Mouse (Mus musculus) erythroblast, embryonic 14.5 days (primary cell): ENCODE measurements around the gene Ttl. TPM values are rescaled to one million over a fixed set of nuclear protein-coding genes. Genes with fewer than 3 reads are reported as not detected.
A peak's percentile ranks its signal among the peaks of the same experiment; 100 is the strongest.

Experiments
- H3K27me3 ChIP-seq: 2 replicates; pipeline ENCODE4 v1.6.1; 2012; ENCODE audit warnings: inconsistent platforms; ENCODE audit not compliant: control insufficient read depth
- H3K36me3 ChIP-seq: 2 replicates; pipeline ENCODE4 v1.6.1; 2012; ENCODE audit warnings: mild to moderate bottlenecking, inconsistent platforms; ENCODE audit not compliant: control insufficient read depth
- H3K4me1 ChIP-seq: 2 replicates; pipeline ENCODE4 v1.6.1; 2012; ENCODE audit warnings: inconsistent platforms; ENCODE audit not compliant: control insufficient read depth
- H3K4me3 ChIP-seq: replicated peaks from 2 replicates; pipeline ENCODE3; 2012; ENCODE audit warnings: moderate library complexity, mild to moderate bottlenecking, inconsistent platforms
- H3K9me3 ChIP-seq: 2 replicates; pipeline ENCODE4 v1.6.1; 2012; ENCODE audit warnings: low read length, inconsistent platforms, mixed read lengths; ENCODE audit not compliant: control insufficient read depth
- GATA1 ChIP-seq: IDR thresholded peaks from 2 replicates; pipeline ENCODE4 v1.6.1; 2012; ENCODE audit warnings: low read length, inconsistent platforms, mixed read lengths
- TAL1 ChIP-seq: IDR thresholded peaks from 3 replicates; pipeline ENCODE4 v1.6.1; 2012; ENCODE audit warnings: low read length, inconsistent platforms, mixed read lengths
- polyA plus RNA-seq: library from polyadenylated mRNA; stranded (reverse); fragments of >175 nt; gene quantifications from 2 replicates; pipeline ENCODE4 v1.2.3, GENCODE M21; 2012

Ttl gene
- polyA plus RNA-seq, 1 experiment: 0.06 TPM

DNA sequence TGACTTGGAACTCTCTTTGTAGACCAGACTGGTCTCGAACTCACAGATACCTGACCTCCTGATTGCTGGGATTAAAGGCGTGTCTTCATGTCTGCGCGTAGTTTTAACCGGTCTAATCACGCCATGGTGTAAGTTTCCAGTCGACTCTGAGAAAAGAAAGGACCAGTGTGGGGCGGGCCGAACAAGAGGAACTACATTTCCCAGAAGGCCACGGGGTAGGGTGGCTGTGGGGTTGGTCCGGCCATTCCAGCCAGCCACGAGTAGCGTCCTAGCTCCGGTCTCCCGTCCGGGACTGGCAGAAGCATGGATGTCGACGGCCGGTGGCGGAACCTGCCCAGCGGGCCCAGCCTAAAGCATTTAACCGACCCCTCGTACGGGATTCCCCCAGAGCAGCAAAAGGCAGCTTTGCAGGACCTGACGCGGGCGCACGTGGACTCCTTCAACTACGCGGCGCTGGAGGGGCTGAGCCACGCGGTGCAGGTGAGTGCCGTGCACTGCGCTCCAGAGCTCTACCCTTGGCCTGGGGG, 35.1 kb downstream of the Ttl start, which contains the start of gene Polr1b:
Gene Polr1b (plus strand): TSS at position 212 of the 527 bp plus-strand sequence.
- Histone ChIP-seq H3K9me3 (no peaks in the 10 kb centered on the region), H3K4me3 (peak within 1 kb of the TSS; percentile 88), H3K4me1 (peaks cover 24% of the 10 kb centered on the region), H3K36me3 (peaks cover 30% of the 10 kb centered on the region), H3K27me3 (no peaks in the 10 kb centered on the region)
- TF ChIP-seq GATA1 (no peak), TAL1 (no peak)

DNA sequence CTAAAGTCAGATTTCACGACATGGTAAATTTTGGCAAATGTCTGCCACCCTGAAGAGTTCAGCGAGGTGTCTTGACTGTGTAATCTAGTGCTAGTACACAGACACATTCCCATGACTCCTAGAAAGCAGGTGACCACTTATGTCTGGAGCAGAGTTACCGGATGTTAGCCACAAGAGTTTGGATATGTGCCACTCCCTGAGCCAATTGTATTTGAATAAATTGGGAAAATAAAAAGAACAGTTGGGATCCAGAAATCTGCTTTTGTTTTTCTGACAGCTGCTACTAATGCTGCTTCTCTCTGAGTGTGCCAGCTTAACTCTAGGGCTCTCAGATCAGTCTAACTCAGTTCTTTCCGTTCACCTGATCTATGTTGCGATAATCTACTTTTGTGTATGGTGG, 47.2 kb downstream of the Ttl start:
- Histone ChIP-seq H3K27me3 (no peaks in the 10 kb centered on the region), H3K36me3 (peaks cover 83% of the 10 kb centered on the region), H3K9me3 (no peaks in the 10 kb centered on the region), H3K4me3 (no peak overlapping the region), H3K4me1 (no peaks in the 10 kb centered on the region)
- TF ChIP-seq TAL1 (no peak), GATA1 (no peak)

DNA sequence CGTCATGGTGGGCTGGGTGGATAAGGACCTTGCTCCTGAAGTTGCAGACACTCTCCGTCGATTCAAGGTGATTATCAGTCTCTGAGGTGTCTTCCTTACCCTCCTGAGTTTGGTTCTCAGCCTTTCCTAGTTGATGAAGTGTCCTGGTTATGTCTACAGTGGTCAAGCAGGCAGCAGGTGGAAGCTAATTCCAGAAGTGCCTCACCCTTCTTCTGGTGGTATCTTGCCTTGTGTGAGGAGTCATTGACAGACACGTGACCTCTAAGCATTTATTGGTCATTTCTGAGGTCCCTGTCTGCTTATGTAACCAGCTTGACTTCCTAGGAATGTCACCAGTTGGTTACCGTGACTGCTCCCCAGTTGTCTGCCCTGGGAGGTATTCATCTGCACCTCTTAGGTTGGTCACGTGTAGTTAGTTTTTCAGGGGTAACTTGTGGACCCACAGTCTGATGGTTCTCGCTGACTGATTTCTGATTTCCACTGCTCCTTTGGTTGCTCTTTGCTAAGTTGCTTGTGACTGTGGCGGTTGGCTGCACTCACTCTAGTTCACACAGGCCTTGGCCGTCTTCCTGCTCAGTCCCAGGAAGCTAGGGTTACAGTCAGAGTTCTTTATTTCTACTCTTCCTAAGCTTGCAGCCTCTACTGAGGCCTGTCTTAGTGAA, 50.1 kb downstream of the Ttl start:
- no peaks in the 10 kb centered on the region for H3K9me3 ChIP-seq
- TF ChIP-seq TAL1 (no peak), GATA1 (no peak)
- H3K27me3 ChIP-seq: no peaks in the 10 kb centered on the region
- H3K36me3 ChIP-seq: peaks cover 88% of the 10 kb centered on the region
- H3K4me1 ChIP-seq: no peaks in the 10 kb centered on the region
- H3K4me3 ChIP-seq: no peak overlapping the region

DNA sequence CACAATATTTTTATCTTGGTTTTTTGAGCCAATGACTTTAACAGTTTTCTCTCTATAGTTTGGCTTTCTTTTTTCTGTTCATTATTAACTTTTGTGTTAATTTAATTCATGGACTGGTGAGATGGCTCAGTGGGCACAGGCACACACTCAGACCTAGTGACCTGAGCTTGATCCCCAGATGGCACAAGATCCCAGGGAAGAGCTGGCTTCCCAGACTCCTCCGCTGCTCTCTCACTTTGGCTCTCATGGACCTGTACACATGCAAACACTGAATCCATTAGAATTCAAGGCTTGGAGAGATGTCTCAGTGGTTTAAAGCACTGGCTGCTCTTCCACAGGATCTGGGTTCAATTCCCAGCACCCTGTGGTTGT, 50.6 kb downstream of the Ttl start:
- Histone ChIP-seq H3K36me3 (peaks cover 91% of the 10 kb centered on the region), H3K27me3 (no peaks in the 10 kb centered on the region), H3K4me1 (no peaks in the 10 kb centered on the region), H3K9me3 (no peaks in the 10 kb centered on the region; the same call in 1 of the 2 replicates), H3K4me3 (no peak overlapping the region)
- TF ChIP-seq GATA1 (no peak), TAL1 (no peak)

DNA sequence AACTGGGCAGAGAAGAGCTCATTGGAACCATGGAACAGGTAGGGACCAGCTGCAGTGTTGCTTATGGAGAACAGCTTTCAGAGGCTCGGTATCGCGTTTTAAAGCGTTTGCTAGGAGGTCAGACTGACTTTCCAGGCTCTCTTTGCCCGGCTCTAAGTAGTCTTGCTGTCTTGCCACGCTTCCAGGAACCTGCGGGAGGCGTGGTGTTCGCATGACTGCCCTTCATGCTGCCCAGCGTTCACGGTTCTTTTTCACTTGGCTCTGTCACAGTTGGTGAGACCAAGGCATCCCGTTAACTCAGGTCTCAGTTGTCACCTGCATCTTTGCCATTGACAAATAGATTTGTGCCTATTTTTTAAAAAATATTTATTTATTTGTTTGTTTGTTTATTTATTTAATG, 52.3 kb downstream of the Ttl start:
- Histone ChIP-seq H3K4me1 (no peaks in the 10 kb centered on the region), H3K4me3 (no peak overlapping the region), H3K36me3 (peaks cover 90% of the 10 kb centered on the region), H3K9me3 (no peaks in the 10 kb centered on the region; the same call in 1 of the 2 replicates), H3K27me3 (no peaks in the 10 kb centered on the region)
- TF ChIP-seq TAL1 (no peak), GATA1 (no peak)

DNA sequence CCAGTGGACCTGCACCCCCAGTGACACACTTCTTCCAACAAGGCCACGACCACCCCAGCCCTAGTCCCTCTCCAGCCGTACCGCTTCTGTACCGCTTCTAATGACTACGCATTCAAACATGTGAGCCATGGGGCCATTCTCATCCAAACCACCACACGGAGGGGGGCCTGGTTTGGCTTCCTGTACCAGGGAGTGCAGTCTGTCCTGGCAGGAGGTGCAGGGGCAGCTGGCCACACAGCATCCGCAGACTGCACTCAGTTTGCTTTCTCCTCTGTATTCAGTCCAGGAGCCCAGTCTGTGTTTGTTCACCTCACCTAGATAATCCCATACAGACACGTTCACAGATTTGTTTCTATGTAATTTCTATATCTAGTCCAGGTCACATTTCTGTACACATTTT, 56.2 kb downstream of the Ttl start:
- Histone ChIP-seq H3K36me3 (peaks cover 87% of the 10 kb centered on the region), H3K9me3 (no peaks in the 10 kb centered on the region; the same call in 1 of the 2 replicates), H3K27me3 (no peaks in the 10 kb centered on the region), H3K4me3 (no peak overlapping the region), H3K4me1 (peaks cover 4% of the 10 kb centered on the region)
- TF ChIP-seq GATA1 (no peak), TAL1 (no peak)

DNA sequence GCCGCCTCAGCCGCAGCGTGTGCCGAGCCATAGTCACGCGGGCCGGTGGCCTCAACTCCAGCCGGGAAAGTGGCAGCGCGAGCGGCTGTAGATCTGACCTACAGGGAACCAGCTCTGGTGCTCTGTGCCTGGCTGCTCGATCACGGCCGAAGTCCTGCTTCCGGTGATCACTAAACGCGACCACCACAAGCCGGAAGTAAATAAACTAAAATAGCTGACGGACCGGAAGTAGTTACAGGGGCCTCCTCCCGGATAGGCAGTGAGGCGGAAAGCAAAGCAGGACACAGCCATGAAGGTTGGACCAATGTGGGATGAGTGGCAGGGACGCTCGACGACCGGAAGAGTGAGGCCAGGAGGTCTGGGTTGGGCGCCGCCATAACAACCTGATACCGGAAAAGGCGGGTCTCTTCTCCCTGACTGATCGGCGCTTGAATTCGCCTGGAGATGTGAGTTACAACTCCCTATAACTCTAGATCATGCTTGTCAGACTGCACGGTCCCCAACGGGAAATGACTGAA, 63.7 kb downstream of the Ttl start, which contains the start of gene Chchd5:
Gene Chchd5 (plus strand): TSS at position 289 of the 518 bp plus-strand sequence.
- TF ChIP-seq GATA1: no peak
- no peak for TF ChIP-seq TAL1
- Histone ChIP-seq H3K27me3 (no peaks in the 10 kb centered on the region), H3K4me1 (peaks cover 37% of the 10 kb centered on the region), H3K36me3 (peaks cover 61% of the 10 kb centered on the region), H3K4me3 (peak within 1 kb of the TSS; percentile 67), H3K9me3 (no peaks in the 10 kb centered on the region)

DNA sequence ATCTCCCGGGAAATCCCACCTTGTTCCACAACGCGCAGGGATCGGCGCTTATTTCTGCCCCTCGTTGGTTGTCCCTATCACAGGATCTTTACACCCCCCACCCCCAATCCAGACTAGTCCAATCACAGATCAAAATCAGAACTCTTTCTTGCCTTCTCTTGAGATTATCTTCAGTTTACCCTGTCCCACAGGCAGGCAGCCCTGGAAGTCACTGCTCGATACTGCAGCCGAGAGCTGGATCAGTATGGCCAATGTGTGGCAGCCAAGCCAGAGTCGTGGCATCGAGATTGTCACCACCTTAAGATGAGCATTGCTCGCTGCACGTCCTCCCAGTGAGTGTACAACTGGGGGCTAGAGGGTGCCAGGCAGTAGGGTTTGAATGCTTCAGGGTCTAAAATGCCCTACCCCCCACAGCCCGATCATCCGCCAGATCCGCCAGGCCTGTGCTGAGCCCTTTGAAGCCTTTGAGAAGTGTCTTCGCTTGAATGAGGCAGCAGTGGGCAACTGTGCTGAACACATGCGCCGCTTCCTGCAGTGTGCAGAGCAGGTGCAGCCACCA, 64.3 kb downstream of the Ttl start:
- H3K27me3 ChIP-seq: no peaks in the 10 kb centered on the region
- TF ChIP-seq TAL1 (no peak), GATA1 (no peak)
- peaks cover 37% of the 10 kb centered on the region for H3K4me1 ChIP-seq
- peak overlapping the region; percentile 67 for H3K4me3 ChIP-seq
- peaks cover 55% of the 10 kb centered on the region for H3K36me3 ChIP-seq
- H3K9me3 ChIP-seq: no peaks in the 10 kb centered on the region

DNA sequence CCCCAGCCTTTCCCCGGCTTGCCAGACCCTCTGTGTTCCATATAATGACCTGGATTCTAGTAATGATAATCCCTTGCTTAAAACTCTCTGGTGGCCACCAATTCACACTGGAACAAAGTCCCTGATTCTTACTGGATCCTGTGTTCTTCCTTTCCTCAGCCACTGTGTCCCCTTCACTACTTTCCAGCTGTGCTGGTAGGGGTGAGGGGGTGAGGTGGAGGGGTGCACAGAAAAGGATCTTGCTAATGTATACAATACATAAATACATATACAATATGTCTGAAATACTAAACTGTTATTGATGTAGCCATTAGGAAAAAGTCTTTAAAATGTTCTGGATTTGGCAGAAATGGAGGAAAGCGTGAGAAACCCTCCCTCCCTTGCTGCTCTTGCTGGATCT, 65.0 kb downstream of the Ttl start:
- TF ChIP-seq TAL1 (no peak), GATA1 (no peak)
- H3K4me1 ChIP-seq: peaks cover 35% of the 10 kb centered on the region

More for the DNA sequence above, 65.0 kb downstream of the Ttl start:
- peaks cover 48% of the 10 kb centered on the region for H3K36me3 ChIP-seq
- H3K4me3 ChIP-seq: peak overlapping the region; percentile 67
- H3K27me3 ChIP-seq: no peaks in the 10 kb centered on the region
- H3K9me3 ChIP-seq: no peaks in the 10 kb centered on the region
